Mouse (Mus musculus): Measurements from ENCODE around the gene Hoxd8.

The Hoxd8 gene

DNA sequence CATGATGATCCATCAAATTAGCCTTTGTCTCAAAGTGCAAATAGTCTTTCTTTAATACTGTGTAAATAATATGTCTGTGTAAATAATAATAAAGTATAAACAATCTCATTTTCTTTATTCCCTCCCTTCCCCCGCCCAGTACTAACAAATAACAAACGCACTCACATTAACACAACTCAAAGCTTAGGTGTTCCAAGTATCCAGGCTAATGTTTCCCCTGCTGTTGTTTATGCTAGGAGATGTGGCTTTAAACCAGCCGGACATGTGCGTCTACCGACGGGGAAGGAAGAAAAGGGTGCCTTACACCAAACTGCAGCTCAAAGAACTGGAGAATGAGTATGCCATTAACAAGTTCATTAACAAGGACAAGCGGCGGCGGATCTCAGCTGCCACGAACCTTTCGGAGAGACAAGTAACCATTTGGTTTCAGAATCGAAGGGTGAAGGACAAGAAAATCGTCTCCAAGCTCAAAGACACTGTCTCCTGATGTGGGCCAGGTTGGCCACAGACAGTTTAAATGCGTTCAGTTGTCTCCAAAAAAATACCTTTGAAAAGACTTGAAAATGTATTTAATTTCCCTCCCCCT, 34.7 kb upstream of the Hoxd8 start:
- no peak for DNase-seq (ENCODE audit: low spot score)

DNA sequence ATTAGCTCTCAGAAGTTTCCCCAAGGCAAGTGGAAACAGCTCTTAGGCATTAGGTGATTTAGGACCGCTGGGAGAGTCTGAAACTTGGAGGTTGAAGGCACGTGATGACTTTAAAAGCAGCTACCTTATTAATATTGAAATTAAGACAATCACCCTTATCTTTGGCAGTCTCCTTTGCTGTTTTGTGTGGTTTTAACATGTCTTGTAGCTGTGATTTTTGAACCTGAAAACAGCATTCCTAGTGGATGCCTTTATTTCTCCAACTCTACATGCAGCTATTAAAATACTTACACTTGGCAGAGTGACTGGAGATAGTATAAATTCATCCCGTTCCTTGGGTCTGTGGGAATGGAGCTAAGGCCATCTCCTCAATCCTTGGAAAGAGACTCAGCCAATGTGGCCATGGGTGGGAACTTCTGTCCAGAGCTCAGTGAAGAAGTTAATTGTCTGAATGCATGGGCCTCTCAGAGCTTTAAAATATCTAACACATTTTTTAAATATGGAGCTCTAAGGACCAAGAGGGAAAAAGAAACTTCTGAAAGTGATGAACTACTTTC, 33.7 kb upstream of the Hoxd8 start:
- DNase-seq (ENCODE audit: low spot score) = no peak

DNA sequence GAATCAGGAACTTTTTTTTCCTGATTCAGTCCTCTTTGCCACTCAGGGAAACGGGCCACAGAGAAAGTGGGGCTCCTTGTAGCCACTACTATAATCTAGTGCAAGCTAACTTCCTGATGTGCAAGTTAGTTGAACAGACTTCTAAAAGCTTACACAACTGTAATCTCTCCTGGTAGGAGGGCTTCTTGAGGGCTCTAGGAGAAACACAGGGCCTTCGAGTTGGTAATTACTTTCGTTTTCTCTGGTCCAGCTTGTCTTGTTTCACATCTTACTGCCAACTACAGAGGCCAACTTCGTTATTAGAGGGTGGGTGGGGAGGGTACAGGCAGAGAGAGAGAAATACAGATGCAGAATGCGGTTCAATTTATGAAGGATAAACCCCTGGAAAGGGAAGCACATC, 32.6 kb upstream of the Hoxd8 start:
- DNase-seq (ENCODE audit: low spot score) = no peak

DNA sequence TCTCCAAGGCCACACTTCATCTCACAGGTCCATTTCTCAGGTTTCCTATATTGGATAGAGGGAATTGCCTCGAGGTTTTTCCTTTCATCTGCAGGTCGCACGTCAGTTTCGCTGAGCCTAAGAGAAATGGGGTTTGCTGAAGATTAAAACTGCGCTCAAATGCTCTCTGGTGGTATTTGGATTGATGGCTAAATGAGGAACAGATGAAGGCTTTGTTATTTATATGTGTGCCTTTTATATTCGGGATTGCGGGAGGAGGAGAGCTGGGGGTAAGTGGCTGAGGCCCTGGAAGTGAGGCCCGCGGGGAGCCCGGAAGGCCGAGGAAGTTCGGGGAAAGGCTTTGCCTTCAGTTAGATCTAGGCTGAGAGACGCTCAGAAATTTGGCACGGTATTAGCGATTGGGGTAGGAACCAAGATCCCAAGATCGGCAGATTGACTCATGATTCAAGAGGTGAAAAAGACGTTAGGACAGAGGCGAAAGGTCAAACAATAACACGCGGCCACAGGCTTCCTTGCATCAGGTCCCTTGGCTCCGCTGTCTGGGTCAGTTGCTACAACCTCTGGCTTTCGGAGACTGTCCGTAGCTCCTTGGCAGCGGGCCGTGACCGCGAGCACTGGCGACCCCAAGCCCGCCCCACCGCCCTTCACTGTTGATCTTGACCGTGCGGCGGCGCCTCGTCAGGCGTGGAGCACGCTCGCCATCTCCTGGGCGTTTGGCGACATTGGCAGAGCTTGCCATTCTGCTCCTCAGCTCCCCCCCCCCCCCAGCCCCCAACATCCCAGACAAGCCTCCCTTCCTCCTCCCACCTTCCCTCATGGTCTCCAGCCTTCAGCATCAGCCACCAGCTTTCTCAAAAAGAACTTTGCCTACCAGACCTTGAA, 31.7 kb upstream of the Hoxd8 start:
- no peak for DNase-seq (ENCODE audit: low spot score)

DNA sequence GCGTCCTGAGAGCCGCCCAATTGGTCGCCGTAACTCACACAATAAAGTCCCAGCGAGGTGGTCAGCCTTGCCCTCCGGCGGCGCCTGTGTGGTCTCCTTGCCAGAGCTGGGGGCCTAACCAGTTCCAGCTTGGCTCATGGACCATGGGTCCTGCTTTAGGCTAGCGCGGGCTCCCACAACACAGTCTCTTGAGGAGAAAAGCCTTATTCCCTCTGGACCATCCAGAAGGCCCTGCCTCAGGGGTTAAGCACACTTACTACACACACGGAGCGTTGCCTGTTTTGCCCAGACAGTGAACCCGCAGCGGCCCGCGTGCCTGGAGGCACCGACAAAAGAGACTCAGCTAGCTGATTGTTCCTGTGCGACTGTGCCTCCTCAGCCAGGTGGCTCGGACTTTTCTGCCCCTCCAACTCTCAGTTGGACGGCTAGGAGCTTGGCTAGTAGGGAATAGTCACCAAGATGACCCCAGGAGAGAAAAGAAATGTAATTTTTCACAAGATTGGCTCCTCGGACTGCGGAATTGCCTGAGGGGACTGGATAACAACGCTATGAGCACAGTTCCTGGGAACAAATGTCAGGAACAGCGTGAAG, 30.5 kb upstream of the Hoxd8 start:
- no peak for DNase-seq (ENCODE audit: low spot score)

DNA sequence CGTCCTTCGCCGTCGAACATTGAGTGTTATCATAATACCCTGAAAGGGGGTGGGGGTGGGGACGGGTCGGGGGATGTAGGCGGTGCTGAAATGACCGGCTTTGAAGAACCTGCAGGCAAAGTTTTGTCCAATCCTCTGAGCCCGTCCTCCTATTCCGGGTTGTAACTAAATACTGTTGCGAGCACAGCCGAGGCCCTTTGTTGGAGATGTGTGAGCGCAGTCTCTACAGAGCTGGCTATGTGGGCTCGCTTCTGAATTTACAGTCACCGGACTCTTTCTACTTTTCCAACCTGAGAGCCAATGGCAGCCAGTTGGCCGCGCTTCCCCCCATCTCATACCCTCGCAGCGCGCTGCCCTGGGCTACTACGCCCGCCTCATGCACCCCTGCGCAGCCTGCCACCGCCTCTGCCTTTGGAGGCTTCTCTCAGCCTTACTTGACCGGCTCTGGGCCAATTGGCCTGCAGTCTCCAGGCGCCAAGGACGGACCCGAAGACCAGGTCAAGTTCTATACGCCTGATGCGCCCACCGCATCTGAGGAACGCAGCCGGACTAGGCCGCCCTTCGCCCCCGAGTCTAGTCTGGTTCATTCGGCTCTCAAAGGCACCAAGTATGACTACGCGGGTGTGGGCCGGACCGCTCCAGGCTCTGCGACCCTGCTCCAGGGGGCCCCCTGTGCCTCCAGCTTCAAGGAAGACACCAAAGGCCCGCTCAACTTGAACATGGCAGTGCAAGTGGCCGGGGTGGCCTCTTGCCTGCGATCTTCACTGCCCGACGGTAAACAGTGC, 29.3 kb upstream of the Hoxd8 start, which contains the start of gene Hoxd12:
Hoxd12 (plus strand) TSS at position 133 of the 785 bp plus-strand sequence.
- DNase-seq (ENCODE audit: low spot score) = no peak

DNA sequence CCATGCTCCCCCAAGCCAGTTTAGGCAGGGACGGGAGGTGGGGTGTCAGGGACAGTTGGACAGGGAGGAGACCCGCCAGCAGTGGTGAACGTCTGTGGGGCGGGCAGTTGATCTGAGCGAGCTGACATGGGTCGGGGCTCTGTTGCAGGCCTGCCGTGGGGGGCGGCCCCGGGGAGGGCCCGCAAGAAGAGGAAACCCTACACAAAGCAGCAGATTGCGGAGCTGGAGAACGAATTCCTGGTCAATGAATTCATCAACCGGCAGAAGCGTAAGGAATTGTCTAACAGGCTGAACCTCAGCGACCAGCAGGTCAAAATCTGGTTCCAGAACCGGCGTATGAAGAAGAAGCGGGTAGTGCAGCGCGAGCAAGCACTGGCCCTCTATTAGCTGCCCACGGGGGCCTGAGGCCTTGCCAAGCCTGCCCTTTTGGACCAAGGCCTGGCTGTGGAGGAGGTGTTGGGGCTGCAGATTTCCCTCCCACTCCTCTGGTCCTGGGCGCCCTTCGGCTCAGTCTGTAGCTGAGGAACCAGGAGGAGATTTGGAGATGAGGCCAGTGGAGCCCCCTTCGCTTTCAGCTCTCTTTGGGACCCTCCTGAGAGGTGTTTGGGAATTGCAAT, 28.6 kb upstream of the Hoxd8 start:
- DNase-seq (ENCODE audit: low spot score) = no peak

DNA sequence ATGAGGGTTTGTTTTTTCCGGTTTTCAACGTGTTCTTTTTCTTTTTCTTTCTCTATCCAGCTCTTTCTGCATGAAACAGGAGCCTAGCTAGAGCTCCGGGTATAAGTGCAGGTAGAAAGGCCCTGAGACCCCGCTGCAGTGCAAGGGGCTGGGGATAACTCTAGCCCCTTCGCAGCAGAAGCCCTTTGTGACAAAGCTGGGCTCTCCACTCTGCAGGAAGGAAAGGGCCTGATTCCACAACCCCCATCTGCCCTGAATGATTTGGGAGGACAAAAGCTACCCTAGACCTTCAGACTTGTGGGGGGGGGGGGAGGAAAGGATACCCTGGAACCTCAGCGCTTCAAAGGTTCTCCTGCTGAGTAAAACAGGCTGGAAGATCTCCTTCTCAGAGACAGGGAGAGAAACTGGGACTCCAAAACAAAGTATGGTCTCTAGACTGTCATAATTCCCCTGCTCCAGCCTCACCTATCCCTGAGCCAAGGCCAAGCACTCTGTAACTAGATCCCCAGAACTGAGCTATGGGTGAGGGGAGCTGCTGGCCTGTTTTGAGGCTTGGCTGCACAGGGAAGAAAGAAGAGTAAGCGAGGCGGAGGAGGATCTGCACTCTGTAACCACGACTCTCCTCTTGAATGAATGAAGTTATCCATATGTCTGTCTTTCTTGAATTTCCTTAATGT, 27.9 kb upstream of the Hoxd8 start:
- DNase-seq (ENCODE audit: low spot score) = no peak

DNA sequence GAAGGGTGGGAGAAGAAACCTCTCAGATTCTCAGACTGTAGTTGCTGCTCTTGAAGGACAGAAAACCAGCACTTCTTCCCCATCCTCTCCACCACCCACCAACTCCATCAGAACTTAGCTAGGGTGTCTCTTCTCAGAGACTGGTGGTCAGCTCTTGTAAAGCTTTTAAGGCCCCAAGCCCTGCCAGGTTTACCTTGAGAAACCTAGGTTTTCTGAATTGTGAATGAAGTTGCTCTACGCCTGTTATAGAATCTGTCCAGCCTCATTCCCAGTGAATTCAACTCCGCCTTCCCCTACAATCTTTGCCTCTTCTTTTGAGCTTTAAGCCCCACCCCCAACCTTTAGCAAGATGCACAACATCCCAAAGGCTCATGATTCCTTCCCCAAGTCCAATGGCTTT, 27.3 kb upstream of the Hoxd8 start:
- no peak for DNase-seq (ENCODE audit: low spot score)

DNA sequence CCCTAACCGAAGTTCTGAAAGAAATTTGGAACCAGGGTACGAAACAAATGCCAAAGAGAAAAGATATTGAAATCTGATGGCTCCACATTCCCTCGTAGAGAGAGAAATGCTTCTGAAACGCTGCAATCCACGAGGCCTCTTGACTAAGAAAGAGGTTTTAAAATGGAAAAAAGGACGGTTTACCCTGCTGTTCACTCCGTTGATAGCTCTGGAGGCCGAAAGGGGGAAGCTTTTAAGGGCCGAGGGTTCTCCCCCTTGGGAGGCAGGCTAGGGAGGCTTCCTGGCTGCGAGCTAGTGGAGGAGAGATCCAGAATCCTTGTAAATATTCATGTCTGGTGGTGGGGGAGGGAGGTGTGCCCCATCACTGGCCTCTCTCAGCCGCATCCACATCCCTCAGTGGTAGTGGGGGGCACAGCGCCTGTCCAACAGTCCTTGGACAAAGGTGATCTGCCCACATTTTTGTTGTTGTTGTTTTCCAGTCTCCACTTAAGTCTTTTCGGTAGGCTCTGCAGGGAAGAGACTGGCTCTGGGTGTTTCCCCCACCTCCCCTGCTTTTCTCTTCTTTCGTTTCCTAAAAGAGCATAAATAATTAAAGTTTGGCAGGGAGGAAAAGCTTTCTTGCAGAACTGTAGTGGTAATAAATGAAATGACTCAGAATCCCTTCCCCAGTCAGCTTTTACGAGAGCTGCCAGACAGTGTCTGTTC, 25.4 kb upstream of the Hoxd8 start, which contains the start of gene Hoxd11:
Hoxd11 (plus strand) TSS at position 667 of the 705 bp plus-strand sequence.
- DNase-seq (ENCODE audit: low spot score) = no peak

DNA sequence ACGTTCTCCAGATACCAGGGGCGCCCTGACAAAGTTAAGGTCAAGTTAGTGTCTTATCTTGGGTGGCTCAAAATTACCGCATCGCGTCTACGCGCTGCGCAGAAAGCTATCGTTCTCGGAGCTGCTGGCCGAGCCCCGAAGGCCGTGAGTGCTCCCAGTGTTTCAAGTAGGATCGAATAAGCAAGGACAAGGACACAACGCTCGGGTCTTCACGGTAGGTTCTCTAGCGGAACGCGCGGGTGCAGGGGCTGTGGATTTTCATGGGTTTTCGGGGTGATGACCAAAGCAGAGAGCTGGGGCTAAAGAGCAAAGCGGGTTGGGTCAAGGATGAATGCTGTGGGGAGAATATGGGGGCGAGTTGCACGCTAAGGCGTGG, 24.8 kb upstream of the Hoxd8 start:
- DNase-seq (ENCODE audit: low spot score) = no peak

DNA sequence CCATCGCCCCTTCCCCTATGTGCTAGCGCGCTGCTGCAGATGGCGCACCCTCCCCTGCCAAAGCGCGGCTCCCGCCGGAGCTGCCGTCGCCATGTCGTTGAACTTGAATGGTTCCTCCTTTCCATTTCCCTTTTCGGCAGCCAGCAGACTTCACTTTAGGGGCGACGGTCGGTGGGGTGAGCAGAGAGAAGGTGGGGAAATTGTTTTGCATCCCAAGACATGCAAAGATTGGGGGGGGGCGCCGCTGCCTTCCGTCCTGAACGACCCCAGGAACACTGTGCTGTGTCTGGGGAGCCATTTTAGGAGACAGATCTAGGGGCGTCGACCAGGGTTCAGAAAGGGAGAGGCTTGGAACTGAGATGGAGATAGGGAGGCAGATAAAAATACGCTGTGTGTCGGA, 24.4 kb upstream of the Hoxd8 start:
- no peak for DNase-seq (ENCODE audit: low spot score)

DNA sequence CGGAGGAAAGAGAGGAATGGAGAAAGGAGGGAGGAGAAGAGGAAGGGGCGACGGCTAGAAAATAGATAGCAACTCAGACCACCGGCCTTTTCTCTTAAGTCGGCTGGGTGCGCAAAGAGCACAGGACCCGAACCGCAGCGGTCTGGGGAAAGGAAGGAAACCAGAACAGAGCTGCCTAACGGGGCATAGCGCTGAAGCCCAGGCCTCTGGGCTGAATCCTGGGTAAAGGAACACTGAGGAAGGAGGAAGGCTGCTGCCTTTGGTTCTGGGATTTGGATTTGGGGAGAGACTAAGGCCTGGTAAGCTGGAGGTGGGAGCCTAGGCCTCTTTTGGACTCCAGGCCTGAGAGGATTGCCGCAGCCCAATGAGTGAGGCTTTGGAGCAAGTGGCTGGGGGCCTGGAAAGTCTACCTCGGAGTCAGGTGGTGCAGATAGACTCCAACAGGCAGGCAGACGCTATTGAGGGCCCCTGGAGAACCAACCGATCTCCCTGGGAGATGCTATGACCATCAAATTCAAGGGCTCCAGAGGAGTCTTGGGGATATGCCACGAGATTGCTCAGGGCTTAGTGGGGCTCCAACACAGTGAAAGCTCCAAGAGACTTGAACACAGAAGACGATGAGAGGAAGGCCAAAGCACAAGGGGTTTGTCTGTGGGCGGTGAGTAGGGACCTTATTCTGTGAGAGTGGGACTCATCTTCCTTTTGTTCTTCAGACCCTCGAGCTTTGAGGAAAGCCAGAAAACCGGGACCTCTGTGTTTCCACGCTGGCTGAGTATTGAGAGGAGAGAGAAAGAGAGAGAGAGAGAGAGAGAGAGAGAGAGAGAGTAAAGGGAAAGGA, 23.6 kb upstream of the Hoxd8 start:
- DNase-seq (ENCODE audit: low spot score) = no peak

DNA sequence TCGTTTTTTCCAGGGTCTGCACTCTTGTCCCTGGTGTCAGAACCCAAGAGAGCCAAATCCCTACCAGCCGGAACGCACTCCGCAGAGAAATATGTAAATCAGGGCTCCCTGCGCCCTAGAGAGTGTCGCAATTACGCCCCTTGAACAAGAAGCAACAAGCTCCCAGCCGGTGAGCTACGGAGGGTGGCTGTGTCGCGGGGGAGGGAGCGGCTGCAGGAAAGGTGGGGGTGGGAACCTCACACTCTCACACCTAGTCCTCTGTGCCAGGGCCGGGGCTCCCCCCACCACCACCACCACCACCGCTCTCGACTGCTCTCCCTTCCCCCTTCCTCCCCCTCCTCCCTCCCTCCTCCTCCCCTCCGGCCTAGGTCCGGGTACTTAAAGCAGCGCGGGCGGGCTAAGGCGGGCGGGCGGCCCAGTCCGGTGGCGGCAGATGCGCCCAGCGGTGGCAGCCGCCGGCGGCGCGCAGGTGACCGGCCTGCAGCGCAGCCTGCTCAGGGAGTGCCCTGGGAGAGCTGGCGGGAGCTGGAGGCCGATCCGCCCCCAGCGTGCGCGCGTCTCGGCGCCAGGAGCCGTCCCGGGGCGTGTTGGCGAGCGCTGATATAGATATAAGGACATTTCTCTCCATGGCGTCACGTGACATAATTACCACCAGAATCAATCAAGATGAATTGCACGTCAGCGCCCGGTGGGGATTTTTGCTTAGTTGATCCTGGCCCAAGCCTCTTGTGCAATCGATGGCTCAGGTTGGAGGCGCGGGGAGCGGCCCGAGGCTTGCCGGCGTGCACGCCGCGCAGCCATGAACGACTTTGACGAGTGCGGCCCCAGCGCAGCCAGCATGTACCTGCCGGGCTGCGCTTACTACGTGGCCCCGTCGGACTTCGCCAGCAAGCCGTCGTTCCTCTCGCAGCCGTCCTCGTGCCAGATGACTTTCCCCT, 22.6 kb upstream of the Hoxd8 start:
- no peak for DNase-seq (ENCODE audit: low spot score)

DNA sequence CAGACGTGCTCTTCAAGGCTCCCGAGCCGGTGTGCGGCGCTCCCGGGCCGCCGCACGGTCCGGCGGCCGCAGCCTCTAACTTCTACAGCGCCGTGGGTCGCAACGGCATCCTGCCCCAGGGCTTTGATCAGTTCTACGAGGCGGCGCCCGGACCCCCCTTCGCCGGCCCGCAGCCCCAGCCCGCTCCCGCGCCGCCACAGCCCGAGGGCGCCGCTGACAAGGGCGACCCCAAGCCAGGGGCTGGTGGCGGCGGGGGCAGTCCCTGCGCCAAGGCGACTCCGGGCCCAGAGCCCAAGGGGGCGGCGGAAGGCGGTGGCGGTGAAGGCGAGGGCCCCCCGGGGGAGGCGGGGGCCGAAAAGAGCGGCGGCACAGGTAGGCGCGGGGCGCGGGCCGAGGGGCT, 21.6 kb upstream of the Hoxd8 start:
- DNase-seq (ENCODE audit: low spot score) = no peak

DNA sequence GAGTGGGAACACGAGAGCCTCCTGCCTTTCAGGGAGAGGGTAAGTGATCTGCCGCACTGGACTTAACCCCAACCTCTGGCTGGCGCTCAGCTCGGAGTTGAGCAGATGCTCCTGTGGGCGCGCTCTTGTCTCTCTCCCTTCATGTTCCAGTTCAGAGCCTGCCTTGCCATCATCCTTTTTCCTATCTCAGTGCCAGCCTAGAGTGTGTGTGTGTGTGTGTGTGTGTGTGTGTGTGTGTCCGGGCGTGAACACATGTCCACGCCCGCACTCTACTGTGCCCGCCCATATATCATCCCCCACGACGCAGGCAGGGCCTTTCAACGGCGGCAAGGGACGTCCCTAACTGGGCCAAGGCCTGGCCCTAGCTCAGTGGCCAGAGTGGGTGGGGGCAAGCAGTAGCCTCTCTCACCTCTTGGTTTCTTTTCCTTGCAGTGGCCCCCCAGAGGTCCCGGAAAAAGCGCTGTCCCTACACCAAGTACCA, 20.9 kb upstream of the Hoxd8 start:
- no peak for DNase-seq (ENCODE audit: low spot score)

DNA sequence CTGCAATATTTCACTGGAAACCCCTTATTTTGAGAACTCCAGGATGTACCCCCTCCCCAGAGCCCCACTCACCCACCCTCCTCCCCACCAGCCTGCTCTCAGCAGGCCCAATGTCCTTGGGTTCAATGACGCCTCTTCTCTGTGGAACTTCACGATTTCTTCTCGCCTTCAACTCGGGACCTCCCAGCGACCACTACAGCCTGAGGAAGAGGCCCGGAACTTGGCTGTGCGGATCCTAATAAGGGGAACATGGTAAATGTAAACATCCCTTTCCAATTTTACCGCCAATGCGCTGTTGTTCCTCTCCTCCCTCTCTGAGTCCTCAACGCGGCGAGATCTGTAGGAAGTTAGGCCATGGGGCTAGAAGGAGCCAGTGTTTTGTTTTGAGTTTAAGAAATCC, 20.3 kb upstream of the Hoxd8 start:
- no peak for DNase-seq (ENCODE audit: low spot score)

DNA sequence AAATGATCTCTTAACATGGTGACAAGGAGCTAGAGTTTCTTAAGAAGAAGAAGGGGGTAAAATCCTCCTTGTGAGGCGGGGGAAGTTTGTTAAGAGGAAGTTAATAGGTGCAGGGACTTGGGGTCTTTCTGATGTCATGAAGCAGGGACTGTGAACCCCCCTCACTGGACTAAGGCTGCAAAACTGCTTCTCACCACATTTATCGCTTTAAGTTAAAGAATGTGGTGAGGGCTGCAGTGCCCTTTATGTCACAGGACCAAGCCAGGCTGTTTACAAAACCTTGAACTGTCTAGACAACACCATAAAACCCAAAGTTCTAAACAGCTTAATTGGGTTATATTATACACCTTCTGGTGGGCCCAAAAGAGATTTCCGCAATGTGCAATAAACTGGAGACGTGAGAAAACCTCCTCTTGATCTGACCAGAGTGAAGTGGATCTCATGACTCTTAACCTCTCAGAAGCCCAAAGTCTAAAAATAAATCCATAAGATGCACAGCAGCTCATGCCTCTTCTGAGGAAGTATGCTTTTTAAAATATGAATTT, 19.3 kb upstream of the Hoxd8 start:
- DNase-seq (ENCODE audit: low spot score) = no peak
